Mouse (Mus musculus) liver (tissue): ENCODE measurements around the gene Chst2.
A peak's percentile ranks its signal among the peaks of the same experiment; 100 is the strongest.

Source experiments
- DNase-seq: peaks from one replicate; pipeline ENCODE4 v3.0.0-alpha.2; 2020; ENCODE audit warnings: mixed read lengths

Chst2 gene

GRCm38 (mm10) chr9:95406571-95407561 is at the start of gene Chst2:
Gene Chst2 (minus strand): TSS chr9:95406722.
- DNase-seq = peak; percentile 72

GRCm38 (mm10) chr9:95451931-95452330 is 45.4 kb upstream of the Chst2 start:
- DNase-seq = no peak

- no peak for DNase-seq
These were observed 44.1 kb upstream of the Chst2 start for GRCm38 (mm10) chr9:95450586-95450985.

- DNase-seq = no peak
These were observed 35.8 kb upstream of the Chst2 start for GRCm38 (mm10) chr9:95442321-95442731.

- DNase-seq = no peak
These were observed 31.4 kb upstream of the Chst2 start for GRCm38 (mm10) chr9:95437883-95438282.

GRCm38 (mm10) chr9:95436294-95436613 is 29.7 kb upstream of the Chst2 start:
- no peak for DNase-seq

GRCm38 (mm10) chr9:95435506-95436293 is 29.2 kb upstream of the Chst2 start:
- DNase-seq = no peak

- no peak for DNase-seq
These were observed 21.8 kb upstream of the Chst2 start for GRCm38 (mm10) chr9:95428277-95428676.

GRCm38 (mm10) chr9:95413911-95414310 is 7.4 kb upstream of the Chst2 start:
- no peak for DNase-seq

GRCm38 (mm10) chr9:95412047-95412446 is 5.5 kb upstream of the Chst2 start:
- no peak for DNase-seq

GRCm38 (mm10) chr9:95407586-95408220 is 1.2 kb upstream of the Chst2 start:
- DNase-seq = peak; percentile 12

- DNase-seq = peak; percentile 28
These were observed 464 bp downstream of the Chst2 start for GRCm38 (mm10) chr9:95405946-95406570.

- peak; percentile 63 for DNase-seq
These were observed 994 bp downstream of the Chst2 start for GRCm38 (mm10) chr9:95405511-95405945.

GRCm38 (mm10) chr9:95404811-95405465 is 1.6 kb downstream of the Chst2 start:
- no peak for DNase-seq

- no peak for DNase-seq
These were observed 4.8 kb downstream of the Chst2 start for GRCm38 (mm10) chr9:95401686-95402085.

GRCm38 (mm10) chr9:95392011-95392410 is 14.5 kb downstream of the Chst2 start:
- DNase-seq = no peak

GRCm38 (mm10) chr9:95389956-95390355 is 16.6 kb downstream of the Chst2 start:
- DNase-seq = no peak

- DNase-seq = no peak
These were observed 18.6 kb downstream of the Chst2 start for GRCm38 (mm10) chr9:95387881-95388380.

- DNase-seq = no peak
These were observed 30.6 kb downstream of the Chst2 start for GRCm38 (mm10) chr9:95375966-95376365.

- no peak for DNase-seq
These were observed 31.2 kb downstream of the Chst2 start for GRCm38 (mm10) chr9:95375336-95375735.

- no peak for DNase-seq
These were observed 32.8 kb downstream of the Chst2 start for GRCm38 (mm10) chr9:95373741-95374140.

GRCm38 (mm10) chr9:95365882-95366281 is 40.6 kb downstream of the Chst2 start:
- DNase-seq = no peak
